Mouse (Mus musculus) stomach, embryonic 15.5 days (tissue): Measurements from ENCODE around the gene Zbtb7b. TPM values are rescaled to one million over a fixed set of nuclear protein-coding genes. Genes with fewer than 3 reads are reported as not detected.
A peak's percentile ranks its signal among the peaks of the same experiment; 100 is the strongest.

Experiments
- ATAC-seq: fragments of 200-750 bp; cut with Nextera tagmentation; 2 replicates; pipeline ENCODE4 v1.8.0; 2017; ENCODE audit warnings: low read depth, moderate number of reproducible peaks, moderate TSS enrichment; ENCODE audit not compliant: insufficient read depth, low FRiP score
- H3K27ac ChIP-seq: fragments of 300-500 bp; sonication (generic); 2 replicates; pipeline ENCODE4 v1.5.1; 2015; ENCODE audit warnings: mild to moderate bottlenecking, inconsistent platforms
- H3K27me3 ChIP-seq: fragments of 300-500 bp; sonication (generic); replicated peaks from 2 replicates; pipeline ENCODE4 v1.6.1; 2015; ENCODE audit warnings: inconsistent platforms
- H3K36me3 ChIP-seq: fragments of 300-500 bp; sonication (generic); 2 replicates; pipeline ENCODE4 v1.6.1; 2015; ENCODE audit warnings: inconsistent platforms
- H3K4me1 ChIP-seq: fragments of 300-500 bp; sonication (generic); 2 replicates; pipeline ENCODE4 v1.6.1; 2015; ENCODE audit warnings: inconsistent platforms
- H3K4me2 ChIP-seq: fragments of 300-500 bp; sonication (generic); 2 replicates; pipeline ENCODE4 v1.6.1; 2015; ENCODE audit warnings: mild to moderate bottlenecking, inconsistent platforms
- H3K4me3 ChIP-seq: fragments of 300-500 bp; sonication (generic); replicated peaks from 2 replicates; pipeline ENCODE4 v1.5.1; 2015; ENCODE audit warnings: inconsistent platforms
- H3K9ac ChIP-seq: fragments of 300-500 bp; sonication (generic); 2 replicates; pipeline ENCODE4 v1.6.1; 2015; ENCODE audit warnings: inconsistent platforms
- H3K9me3 ChIP-seq: fragments of 300-500 bp; sonication (generic); 2 replicates; pipeline ENCODE4 v1.6.1; 2016; ENCODE audit warnings: inconsistent platforms
- WGBS: fragments of 180-500 bp; shearing (Covaris S2); methylation state at CpG from one replicate; pipeline ENCODE4 v1.1.7; 2015; 5-methylcytosine and 5-hydroxymethylcytosine counted together
- polyA plus RNA-seq: library from polyadenylated mRNA; unstranded; fragments of >200 nt; fragmentation: Nextera tagmentation; extraction: Ambion mirVana; gene quantifications from 2 replicates; pipeline ENCODE4 v1.2.1, GENCODE M21; 2015

Gene Zbtb7b
- polyA plus RNA-seq, 1 experiment from 2014 or later: 7.9 TPM

- Histone ChIP-seq H3K27ac (no peak overlapping the region), H3K9me3 (no peaks in the 10 kb centered on the region), H3K36me3 (peaks cover 23% of the 10 kb centered on the region), H3K27me3 (no peaks in the 10 kb centered on the region), H3K4me1 (peaks cover 19% of the 10 kb centered on the region), H3K4me2 (peak overlapping the region; percentile 65; the same call in 1 of the 2 replicates), H3K9ac (no peak overlapping the region), H3K4me3 (no peak overlapping the region)
- 91% methylated on average over 8 of the region's 8 CpGs for WGBS
- no peak for ATAC-seq
Measured at GRCm38 (mm10) chr3:89416158-89416557, 21.6 kb upstream of the Zbtb7b start.

DNA sequence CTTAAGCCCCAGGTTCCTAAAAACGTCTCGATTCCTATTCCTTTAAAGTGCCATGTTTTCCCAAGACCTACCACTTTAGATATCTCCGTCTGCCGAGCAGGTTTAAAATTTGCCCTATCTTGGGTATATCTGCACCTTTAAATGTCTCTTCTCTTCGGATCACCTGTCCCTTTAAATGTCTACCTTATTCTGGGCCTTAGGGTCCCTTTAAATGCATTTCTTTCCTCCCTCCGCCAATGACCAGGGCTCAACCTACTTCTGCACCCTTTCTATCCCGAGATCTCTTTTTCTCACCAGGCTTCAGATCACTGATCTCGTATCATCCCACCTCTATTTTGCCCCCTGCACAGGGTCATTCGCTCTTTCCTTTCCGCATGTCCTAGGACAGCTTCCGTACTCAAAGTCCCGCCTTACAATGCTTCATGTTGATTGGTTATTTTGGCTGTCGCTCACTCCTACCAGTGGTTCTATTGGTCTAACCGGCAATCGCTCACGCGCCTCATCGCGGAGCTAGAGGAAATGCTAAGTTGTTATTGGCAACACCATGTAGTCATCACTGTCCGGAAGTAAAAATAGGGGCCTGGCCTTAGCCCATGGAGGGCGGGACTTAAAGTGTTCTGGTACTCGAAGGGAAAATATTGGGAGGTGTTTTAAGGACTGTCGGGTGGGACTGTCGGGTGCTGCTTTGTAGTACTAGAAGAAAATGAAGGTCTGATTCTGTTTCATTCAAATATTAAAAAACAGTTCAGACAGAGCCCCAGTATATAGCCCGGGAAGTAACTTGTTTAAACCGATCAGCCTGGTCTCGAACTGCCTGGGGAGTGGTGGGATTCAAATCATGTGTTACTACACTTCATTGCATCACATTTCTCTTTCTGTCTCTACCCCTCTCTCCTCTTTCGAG lies 17.2 kb upstream of the Zbtb7b start, which contains the start of gene Flad1:
Flad1 (minus strand) TSS at position 381 of the 904 bp plus-strand sequence.
- Histone ChIP-seq H3K36me3 (peaks cover 26% of the 10 kb centered on the region), H3K27ac (0 out of 2 replicates have a peak within 1 kb of the TSS, but pooled peaks have one; percentile 13), H3K4me1 (peaks cover 5% of the 10 kb centered on the region; the same call in 1 of the 2 replicates), H3K9me3 (no peaks in the 10 kb centered on the region), H3K9ac (peak within 1 kb of the TSS; percentile 24; the same call in 1 of the 2 replicates), H3K4me2 (peak within 1 kb of the TSS; percentile 52), H3K27me3 (no peaks in the 10 kb centered on the region), H3K4me3 (peak within 1 kb of the TSS; percentile 52)
- peak; percentile 100 for ATAC-seq
- WGBS: 5% methylated on average over 28 of the region's 28 CpGs

GRCm38 (mm10) chr3:89410864-89411263 lies 16.3 kb upstream of the Zbtb7b start:
- Histone ChIP-seq H3K4me1 (peaks cover 5% of the 10 kb centered on the region; the same call in 1 of the 2 replicates), H3K27me3 (no peaks in the 10 kb centered on the region), H3K36me3 (peaks cover 20% of the 10 kb centered on the region), H3K9ac (peak overlapping the region; percentile 24; the same call in 1 of the 2 replicates), H3K27ac (no peak overlapping the region), H3K9me3 (no peaks in the 10 kb centered on the region), H3K4me2 (peak overlapping the region; percentile 52), H3K4me3 (peak overlapping the region; percentile 52)
- ATAC-seq: no peak
- 78% methylated on average over 10 of the region's 10 CpGs for WGBS

GRCm38 (mm10) chr3:89409701-89410100 lies 15.1 kb upstream of the Zbtb7b start:
- Histone ChIP-seq H3K4me3 (no peak overlapping the region), H3K27ac (no peak overlapping the region), H3K4me1 (peaks cover 5% of the 10 kb centered on the region; the same call in 1 of the 2 replicates), H3K9me3 (no peaks in the 10 kb centered on the region), H3K27me3 (no peaks in the 10 kb centered on the region), H3K36me3 (peaks cover 9% of the 10 kb centered on the region), H3K4me2 (no peak overlapping the region), H3K9ac (no peak overlapping the region)
- no peak for ATAC-seq
- 89% methylated on average over 3 of the region's 3 CpGs for WGBS

DNA sequence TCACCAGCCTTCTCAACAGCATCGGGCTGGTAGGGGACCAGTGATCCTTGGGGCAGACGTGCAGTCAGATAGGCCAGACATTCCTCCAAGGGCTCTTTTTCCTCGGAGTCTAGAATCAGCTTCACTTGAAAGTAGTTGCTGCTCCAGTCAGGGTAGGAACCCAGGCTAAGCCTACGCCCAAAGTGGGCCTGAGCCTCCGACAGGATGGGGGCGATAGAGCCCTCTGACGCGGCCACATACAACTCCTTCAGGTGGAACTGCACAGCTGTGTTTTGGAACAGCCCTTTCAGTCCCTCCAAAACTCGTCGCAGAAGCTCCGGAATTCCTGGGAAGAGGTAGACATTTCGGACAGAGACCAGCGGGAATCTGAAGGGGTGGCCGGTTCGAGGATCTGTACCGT lies 13.9 kb upstream of the Zbtb7b start:
- H3K27ac ChIP-seq: no peak overlapping the region
- no peak overlapping the region for H3K9ac ChIP-seq
- H3K4me2 ChIP-seq: no peak overlapping the region
- H3K9me3 ChIP-seq: no peaks in the 10 kb centered on the region
- no peaks in the 10 kb centered on the region for H3K27me3 ChIP-seq
- peaks cover 11% of the 10 kb centered on the region for H3K36me3 ChIP-seq
- no peak for ATAC-seq
- peaks cover 5% of the 10 kb centered on the region; the same call in 1 of the 2 replicates for H3K4me1 ChIP-seq
- no peak overlapping the region for H3K4me3 ChIP-seq
- 62% methylated on average over 16 of the region's 16 CpGs for WGBS

- Histone ChIP-seq H3K4me3 (no peak overlapping the region), H3K9ac (no peak overlapping the region), H3K4me1 (peaks cover 5% of the 10 kb centered on the region; the same call in 1 of the 2 replicates), H3K36me3 (peaks cover 21% of the 10 kb centered on the region), H3K4me2 (no peak overlapping the region), H3K27ac (no peak overlapping the region), H3K9me3 (no peaks in the 10 kb centered on the region), H3K27me3 (no peaks in the 10 kb centered on the region)
- no peak for ATAC-seq
- 87% methylated on average over 6 of the region's 6 CpGs for WGBS
Measured at GRCm38 (mm10) chr3:89406887-89407286, 12.3 kb upstream of the Zbtb7b start.

GRCm38 (mm10) chr3:89402693-89403092 lies 8.1 kb upstream of the Zbtb7b start, which contains the start of gene Lenep:
Gene Lenep, minus strand, starts transcription at chr3:89402793.
- no peak for ATAC-seq
- Histone ChIP-seq H3K4me1 (no peaks in the 10 kb centered on the region), H3K4me2 (no peak within 1 kb of the TSS), H3K4me3 (no peak within 1 kb of the TSS), H3K36me3 (peaks cover 18% of the 10 kb centered on the region), H3K27ac (no peak within 1 kb of the TSS), H3K27me3 (no peaks in the 10 kb centered on the region), H3K9ac (no peak within 1 kb of the TSS), H3K9me3 (no peaks in the 10 kb centered on the region)
- 78% methylated on average over 5 of the region's 5 CpGs for WGBS

- Histone ChIP-seq H3K27me3 (no peaks in the 10 kb centered on the region), H3K27ac (no peak overlapping the region), H3K4me3 (no peak overlapping the region), H3K4me1 (0 out of 2 replicates have a peak, but pooled peaks cover 6% of the 10 kb centered on the region), H3K9me3 (no peaks in the 10 kb centered on the region), H3K9ac (no peak overlapping the region), H3K36me3 (peaks cover 18% of the 10 kb centered on the region), H3K4me2 (no peak overlapping the region)
- 90% methylated on average over 7 of the region's 7 CpGs for WGBS
- ATAC-seq: no peak
Measured at GRCm38 (mm10) chr3:89401329-89401728, 6.8 kb upstream of the Zbtb7b start.

- Histone ChIP-seq H3K9me3 (no peaks in the 10 kb centered on the region), H3K4me2 (peak overlapping the region; percentile 95), H3K4me3 (peak overlapping the region; percentile 64), H3K4me1 (peaks cover 13% of the 10 kb centered on the region; the same call in 1 of the 2 replicates), H3K27me3 (no peaks in the 10 kb centered on the region), H3K36me3 (no peaks in the 10 kb centered on the region), H3K9ac (no peak overlapping the region), H3K27ac (no peak overlapping the region)
- no peak for ATAC-seq
- 2% methylated on average over 4 of the region's 4 CpGs for WGBS
Measured at GRCm38 (mm10) chr3:89396654-89397005, 2.1 kb upstream of the Zbtb7b start.

DNA sequence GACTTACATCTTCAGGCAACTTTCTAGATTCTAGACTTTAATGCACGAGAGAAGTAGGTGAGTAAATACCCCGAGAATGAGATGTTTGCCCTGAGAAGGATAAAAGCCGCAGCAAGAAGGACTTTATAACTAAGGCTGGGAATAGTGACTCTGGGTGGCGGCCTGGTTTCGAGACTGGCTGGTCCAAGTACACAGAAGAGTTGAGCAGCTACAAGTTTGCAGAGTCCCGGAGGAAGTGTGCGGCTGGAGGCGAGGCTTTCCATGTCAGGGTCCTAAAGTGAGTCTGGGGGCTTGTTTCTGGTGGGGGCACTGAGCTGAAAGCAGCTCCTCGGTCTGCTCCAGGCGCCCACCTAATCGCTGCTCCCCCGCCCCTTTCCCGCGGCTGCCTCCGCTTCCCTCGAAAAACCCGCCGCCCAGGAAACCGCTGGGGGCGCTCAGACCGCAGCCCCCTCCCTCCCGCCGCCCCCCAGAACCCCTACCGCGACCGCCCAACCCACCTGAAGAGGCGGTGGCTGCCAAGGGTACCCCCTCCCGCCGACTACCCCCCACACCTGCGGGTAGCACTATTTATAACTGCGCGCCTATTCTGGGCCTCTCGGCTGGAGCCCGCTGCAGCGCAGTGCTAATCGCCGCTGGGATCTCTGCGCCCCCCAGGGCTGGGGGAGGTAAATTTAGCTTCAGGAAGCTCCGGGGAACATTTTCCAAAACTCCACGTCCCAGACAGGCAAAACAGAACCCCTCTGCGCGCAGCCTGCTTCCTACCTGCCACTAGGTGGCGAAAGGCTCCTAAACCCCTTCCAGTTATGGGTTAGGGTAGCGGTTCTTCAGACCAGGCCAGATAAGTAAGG lies 1.5 kb upstream of the Zbtb7b start:
- Histone ChIP-seq H3K27ac (peak overlapping the region; percentile 98; the same call in 1 of the 2 replicates), H3K27me3 (no peaks in the 10 kb centered on the region)
- WGBS: under 1% methylated on average over 44 of the region's 44 CpGs

DNA sequence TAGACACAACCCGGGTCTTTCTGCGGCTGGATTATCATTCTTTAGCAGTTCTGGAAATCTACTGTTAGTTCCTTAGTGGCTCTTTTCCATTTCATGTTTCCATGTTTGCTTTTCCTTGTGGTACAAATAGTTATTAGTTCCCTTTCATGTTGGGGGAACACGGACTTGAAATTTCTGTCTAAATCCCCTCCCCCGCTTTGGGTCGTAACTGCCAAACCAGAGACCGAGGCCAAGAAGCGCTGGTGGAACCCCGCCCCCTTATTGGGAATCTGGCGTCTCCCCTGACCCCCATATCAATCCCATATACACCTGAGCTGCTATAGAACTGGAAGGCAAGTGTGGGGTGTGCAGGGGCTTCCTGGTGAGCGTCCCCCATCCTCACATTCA lies 836 bp upstream of the Zbtb7b start:
- Histone ChIP-seq H3K4me3 (peak overlapping the region; percentile 64), H3K9me3 (no peaks in the 10 kb centered on the region), H3K36me3 (no peaks in the 10 kb centered on the region), H3K27me3 (no peaks in the 10 kb centered on the region), H3K4me1 (peaks cover 21% of the 10 kb centered on the region), H3K4me2 (peak overlapping the region; percentile 95), H3K27ac (peak overlapping the region; percentile 98), H3K9ac (no peak overlapping the region)
- no peak for ATAC-seq
- WGBS: 4% methylated on average over 10 of the region's 10 CpGs

More for the DNA sequence above, 1.5 kb upstream of the Zbtb7b start:
- H3K9ac ChIP-seq: peak overlapping the region; percentile 21; the same call in 1 of the 2 replicates
- H3K36me3 ChIP-seq: no peaks in the 10 kb centered on the region
- no peaks in the 10 kb centered on the region for H3K9me3 ChIP-seq
- H3K4me3 ChIP-seq: peak overlapping the region; percentile 64
- H3K4me2 ChIP-seq: peak overlapping the region; percentile 95
- peaks cover 15% of the 10 kb centered on the region for H3K4me1 ChIP-seq
- ATAC-seq: no peak
